Mouse (Mus musculus) erythroblast, embryonic 14.5 days (primary cell): ENCODE data around the gene Glrb.

ENCODE experiments used
- GATA1 ChIP-seq: IDR thresholded peaks from 2 replicates; pipeline ENCODE4 v1.6.1; 2012; ENCODE audit warnings: low read length, inconsistent platforms, mixed read lengths
- TAL1 ChIP-seq: IDR thresholded peaks from 3 replicates; pipeline ENCODE4 v1.6.1; 2012; ENCODE audit warnings: low read length, inconsistent platforms, mixed read lengths

DNA sequence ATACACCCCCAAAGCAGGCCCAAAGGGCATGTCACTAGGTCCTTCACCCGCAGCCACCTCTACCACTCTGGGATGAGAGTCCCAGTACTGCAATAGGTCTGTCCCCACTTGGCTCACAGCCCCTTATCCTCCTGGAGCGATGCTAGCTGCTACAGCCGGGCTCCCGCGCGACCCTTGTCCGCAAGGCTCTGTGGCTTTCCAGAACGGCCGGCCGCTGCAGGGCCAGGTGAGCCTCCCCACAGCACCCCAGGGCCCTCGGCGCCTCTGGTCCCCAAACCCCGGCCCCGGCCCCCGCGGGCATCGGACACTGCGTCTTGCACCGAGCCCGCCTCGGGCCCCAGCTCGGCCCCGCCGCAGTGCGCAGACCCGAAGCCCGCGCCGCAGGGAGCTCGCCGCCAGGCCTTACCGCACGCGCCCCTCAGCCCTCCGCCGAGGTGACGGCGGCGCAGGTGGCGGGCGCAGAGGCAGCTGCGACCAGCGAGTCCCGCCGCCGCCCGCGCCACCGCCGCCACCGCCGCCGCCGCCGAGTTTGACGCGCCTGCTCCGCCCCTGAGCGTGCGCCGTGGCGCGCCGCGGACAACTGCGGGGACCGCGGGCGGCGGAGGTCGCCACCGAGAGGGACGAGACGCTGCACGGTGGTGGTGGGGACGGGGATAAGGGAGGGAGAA is at the start of gene Glrb:
- no peak for TF ChIP-seq TAL1
- no peak for TF ChIP-seq GATA1
